Mouse (Mus musculus): ENCODE measurements around the gene 2210016F16Rik. TPM values are rescaled to one million over a fixed set of nuclear protein-coding genes. Genes with fewer than 3 reads are reported as not detected.

The 2210016F16Rik gene
- total and polyA plus RNA-seq, 3 experiments, result 0.51 to 5.3 TPM; not detected in 1

DNA sequence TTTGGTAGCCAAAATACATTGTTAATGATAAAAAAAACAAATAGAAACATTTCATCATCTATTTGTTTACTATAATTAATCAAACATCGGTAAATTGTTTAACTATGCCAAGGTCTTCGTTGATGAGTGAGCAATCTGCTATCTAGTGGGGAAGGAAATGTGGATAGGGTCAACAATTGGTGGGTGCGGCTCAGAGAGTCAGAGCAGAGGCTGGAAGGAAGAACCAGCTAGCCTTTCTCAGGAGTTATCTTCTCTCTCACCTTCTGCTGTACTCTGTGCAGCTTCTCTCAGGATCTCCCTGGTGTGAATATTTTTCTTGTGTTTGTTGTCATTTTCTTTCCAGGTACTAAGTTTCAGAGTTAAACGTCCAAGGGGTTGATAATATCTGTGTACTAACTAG, 37.2 kb upstream of the 2210016F16Rik start:
- TF ChIP-seq SIN3A (IDR thresholded peaks at IDR 0.05; ENCODE audit: low read length), result no peak
- Histone ChIP-seq H3K9ac (ENCODE audit: insufficient read depth, low read depth) (no peak overlapping the region), H3K79me2 (replicated peaks; ENCODE audit: control insufficient read depth, extremely low read depth, insufficient read depth, poor library complexity, severe bottlenecking) (no peaks in the 10 kb centered on the region), H3K4me1 (ENCODE audit: control insufficient read depth in 1 of 2, insufficient read depth in 2 of 2) (peaks cover 3 to 12% of the 10 kb centered on the region in 2 experiments; a peak in 3 of 4 replicates), H3K4me2 (ENCODE audit: insufficient read depth, low read depth, poor library complexity, severe bottlenecking) (no peak overlapping the region), H3K27me3 (replicated peaks) (peaks cover 16% of the 10 kb centered on the region), H3K27ac (ENCODE audit: insufficient read depth, low read depth) (no peak overlapping the region), H3K9me3 (replicated peaks; ENCODE audit: low read length) (peaks cover 3% of the 10 kb centered on the region), H3K36me3 (replicated peaks in 1 of 2; ENCODE audit: control insufficient read depth in 1 of 2, insufficient read depth in 1 of 2, low read length in 1 of 2) (no peaks in the 10 kb centered on the region), H3K4me3 (replicated peaks in 1 of 3; ENCODE audit: low read depth in 2 of 3, low read length in 2 of 3, poor library complexity in 1 of 3) (no peak overlapping the region)
- dilution Hi-C loops (cut with MboI; ENCODE audit: extremely low pct_ligation_motif_present, extremely low pct_unique_long_range_greater_than_20kb, low sequenced_read_pairs), result no loop called here
- no peak for DNase-seq (ENCODE audit: extremely low read depth)
- in situ Hi-C loops (cut with MboI; ENCODE audit: low pct_ligation_motif_present, low pct_unique_long_range_greater_than_20kb, low sequenced_read_pairs), result no loop called here

DNA sequence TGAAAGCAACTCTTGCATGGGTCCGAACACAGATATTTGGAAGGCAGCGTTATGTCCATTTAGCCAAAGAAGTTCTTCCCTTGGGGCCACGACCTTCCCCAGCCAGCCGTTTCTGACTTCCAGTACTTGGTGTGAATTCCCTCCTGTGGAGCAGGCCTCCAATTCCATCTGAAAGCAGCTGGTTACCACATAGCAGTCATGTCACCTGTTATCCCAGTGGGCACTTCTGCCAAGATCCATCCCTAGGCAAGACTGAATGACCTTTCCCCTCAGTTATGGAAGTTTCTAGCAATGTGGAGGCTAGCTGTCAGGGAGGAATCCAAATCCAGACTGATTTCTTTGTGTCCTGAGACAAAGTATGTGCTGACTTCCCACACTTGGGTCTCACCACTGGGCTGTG, 36.0 kb upstream of the 2210016F16Rik start:
- peaks cover 8% of the 10 kb centered on the region for H3K27me3 ChIP-seq (replicated peaks)
- H3K9ac ChIP-seq (ENCODE audit: insufficient read depth, low read depth), result no peak overlapping the region
- H3K79me2 ChIP-seq (replicated peaks; ENCODE audit: control insufficient read depth, extremely low read depth, insufficient read depth, poor library complexity, severe bottlenecking), result no peaks in the 10 kb centered on the region
- no peak for DNase-seq (ENCODE audit: extremely low read depth)
- H3K4me2 ChIP-seq (ENCODE audit: insufficient read depth, low read depth, poor library complexity, severe bottlenecking), result no peak overlapping the region
- in situ Hi-C loops (cut with MboI; ENCODE audit: low pct_ligation_motif_present, low pct_unique_long_range_greater_than_20kb, low sequenced_read_pairs), result no loop called here
- no peaks in the 10 kb centered on the region for H3K36me3 ChIP-seq (replicated peaks in 1 of 2; ENCODE audit: control insufficient read depth in 1 of 2, insufficient read depth in 1 of 2, low read length in 1 of 2)
- no peak for TF ChIP-seq MAX (IDR thresholded peaks at IDR 0.05; ENCODE audit: low read length)
- TF ChIP-seq ELF1 (IDR thresholded peaks at IDR 0.05; ENCODE audit: low read depth, low read length), result no peak
- no peak for TF ChIP-seq NELFE (IDR thresholded peaks at IDR 0.05; ENCODE audit: low read depth, low read length)
- TF ChIP-seq RCOR1 (conservative IDR thresholded peaks at IDR 0.05; ENCODE audit: low read depth, low read length), result no peak
- no peak overlapping the region for H3K27ac ChIP-seq (ENCODE audit: insufficient read depth, low read depth)
- peaks cover 9% of the 10 kb centered on the region for H3K9me3 ChIP-seq (replicated peaks; ENCODE audit: low read length)
- H3K4me1 ChIP-seq (ENCODE audit: control insufficient read depth in 1 of 2, insufficient read depth in 2 of 2), result peaks cover 3 to 12% of the 10 kb centered on the region in 2 experiments; a peak in 3 of 4 replicates
- no peak overlapping the region for H3K4me3 ChIP-seq (replicated peaks in 1 of 3; ENCODE audit: low read depth in 2 of 3, low read length in 2 of 3, poor library complexity in 1 of 3)
- dilution Hi-C loops (cut with MboI; ENCODE audit: extremely low pct_ligation_motif_present, extremely low pct_unique_long_range_greater_than_20kb, low sequenced_read_pairs), result no loop called here

DNA sequence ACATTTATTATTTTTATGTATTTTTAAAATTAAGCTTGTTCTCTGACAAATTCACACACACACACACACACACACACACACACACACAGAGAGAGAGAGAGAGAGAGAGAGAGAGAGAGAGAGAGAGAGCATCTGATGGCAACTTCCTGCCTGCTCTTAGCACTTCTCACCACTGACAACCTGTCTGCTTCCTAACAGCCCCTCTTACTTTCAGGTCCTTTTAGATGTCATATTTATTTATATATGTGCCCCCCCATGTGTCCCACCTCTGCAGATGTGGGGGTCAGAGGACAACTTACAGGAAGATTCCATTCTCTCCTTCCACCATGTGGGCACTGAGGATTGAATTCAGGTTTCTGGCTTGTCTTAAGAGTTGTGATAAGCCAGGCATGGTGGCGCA, 34.2 kb upstream of the 2210016F16Rik start:
- peaks cover 9% of the 10 kb centered on the region for H3K9me3 ChIP-seq (replicated peaks; ENCODE audit: low read length)
- in situ Hi-C loops (cut with MboI; ENCODE audit: low pct_ligation_motif_present, low pct_unique_long_range_greater_than_20kb, low sequenced_read_pairs), result no loop called here

More for the DNA sequence above, 34.2 kb upstream of the 2210016F16Rik start:
- DNase-seq (ENCODE audit: extremely low read depth), result no peak
- dilution Hi-C loops (cut with MboI; ENCODE audit: extremely low pct_ligation_motif_present, extremely low pct_unique_long_range_greater_than_20kb, low sequenced_read_pairs), result no loop called here
- Histone ChIP-seq H3K36me3 (replicated peaks in 1 of 2; ENCODE audit: control insufficient read depth in 1 of 2, insufficient read depth in 1 of 2, low read length in 1 of 2) (no peaks in the 10 kb centered on the region), H3K9ac (ENCODE audit: insufficient read depth, low read depth) (no peak overlapping the region), H3K4me2 (ENCODE audit: insufficient read depth, low read depth, poor library complexity, severe bottlenecking) (0 out of 2 replicates have a peak overlapping the region, but pooled peaks have one; percentile 2), H3K79me2 (replicated peaks; ENCODE audit: control insufficient read depth, extremely low read depth, insufficient read depth, poor library complexity, severe bottlenecking) (no peaks in the 10 kb centered on the region), H3K27me3 (replicated peaks) (peaks cover 4% of the 10 kb centered on the region), H3K4me1 (ENCODE audit: control insufficient read depth in 1 of 2, insufficient read depth in 2 of 2) (peaks cover 3 to 12% of the 10 kb centered on the region in 2 experiments; a peak in 3 of 4 replicates), H3K27ac (ENCODE audit: insufficient read depth, low read depth) (no peak overlapping the region), H3K4me3 (replicated peaks in 1 of 3; ENCODE audit: low read depth in 2 of 3, low read length in 2 of 3, poor library complexity in 1 of 3) (no peak overlapping the region)
- TF ChIP-seq MYC (IDR thresholded peaks at IDR 0.05; ENCODE audit: low read depth, low read length) (no peak), PAX5 (IDR thresholded peaks at IDR 0.05; ENCODE audit: low read length) (no peak), BHLHE40 (IDR thresholded peaks at IDR 0.05; ENCODE audit: low read depth, low read length) (no peak), UBTF (IDR thresholded peaks at IDR 0.05; ENCODE audit: low read depth, low read length) (no peak), HCFC1 (IDR thresholded peaks at IDR 0.05; ENCODE audit: low read depth, low read length) (no peak), EP300 (IDR thresholded peaks at IDR 0.05; ENCODE audit: low read length) (no peak), ZNF384 (IDR thresholded peaks at IDR 0.05; ENCODE audit: low read depth, low read length) (no peak), ELF1 (IDR thresholded peaks at IDR 0.05; ENCODE audit: low read depth, low read length) (no peak), RCOR1 (conservative IDR thresholded peaks at IDR 0.05; ENCODE audit: low read depth, low read length) (no peak), MAZ (IDR thresholded peaks at IDR 0.05; ENCODE audit: low read depth, low read length) (no peak)
